Mouse (Mus musculus) mature B cell (primary cell): ENCODE measurements around the gene Ip6k1.
"Not testable (repeated sequence)": the region's sequence is repeated elsewhere in the genome, so short reads cannot be mapped to it uniquely, and the experiment has no call there.

ENCODE experiments used
- in situ Hi-C: fragments of 300-500 bp; cut with MboI; formaldehyde crosslinking; loops from 2 replicates; pipeline ENCODE4 v1.14.3; 2019

Ip6k1 gene

GRCm38 (mm10) chr9:107982681-107983346 lies 19.5 kb upstream of the Ip6k1 start, which contains the start of gene Gm20661:
Gene Gm20661 (plus strand): TSS chr9:107983058.
- in situ Hi-C loops, result no loop called here

GRCm38 (mm10) chr9:107983421-107983890 lies 18.8 kb upstream of the Ip6k1 start:
- in situ Hi-C loops, result no loop called here

GRCm38 (mm10) chr9:107984052-107984753 lies 18.1 kb upstream of the Ip6k1 start:
- in situ Hi-C loops, result no loop called here

- in situ Hi-C loops, result no loop called here
Observed at GRCm38 (mm10) chr9:107984754-107985055, 17.6 kb upstream of the Ip6k1 start.

GRCm38 (mm10) chr9:107985131-107986119 lies 16.9 kb upstream of the Ip6k1 start, which contains the start of gene Inka1:
Gene Inka1 (minus strand): TSS chr9:107985879.
- in situ Hi-C loops, result no loop called here

GRCm38 (mm10) chr9:107986376-107986775 lies 15.9 kb upstream of the Ip6k1 start:
- in situ Hi-C loops, result no loop called here

- in situ Hi-C loops, result no loop called here
Observed at GRCm38 (mm10) chr9:107987950-107988349, 14.4 kb upstream of the Ip6k1 start.

GRCm38 (mm10) chr9:107992197-107992596 lies 10.1 kb upstream of the Ip6k1 start, which contains the start of gene Cdhr4:
Gene Cdhr4 (plus strand): TSS chr9:107992497.
- in situ Hi-C loops, result no loop called here

- in situ Hi-C loops, result no loop called here
Observed at GRCm38 (mm10) chr9:107993013-107993412, 9.3 kb upstream of the Ip6k1 start.

- in situ Hi-C loops, result no loop called here
Observed at GRCm38 (mm10) chr9:107994464-107994863, 7.8 kb upstream of the Ip6k1 start.

GRCm38 (mm10) chr9:107995513-107995912 lies 6.8 kb upstream of the Ip6k1 start:
- in situ Hi-C loops, result no loop called here

- in situ Hi-C loops, result no loop called here
Observed at GRCm38 (mm10) chr9:107996049-107996448, 6.3 kb upstream of the Ip6k1 start, which contains the start of gene Gm20662. Gene Gm20662 (plus strand): TSS chr9:107996349.

GRCm38 (mm10) chr9:108002778-108003530 lies 653 bp downstream of the Ip6k1 start:
- in situ Hi-C loops, result no loop called here

GRCm38 (mm10) chr9:108003531-108003890 lies 1.2 kb downstream of the Ip6k1 start:
- in situ Hi-C loops, result no loop called here

GRCm38 (mm10) chr9:108008041-108008440 lies 5.7 kb downstream of the Ip6k1 start:
- in situ Hi-C loops, result no loop called here

- in situ Hi-C loops, result no loop called here
Observed at GRCm38 (mm10) chr9:108010385-108010784, 8.1 kb downstream of the Ip6k1 start.

GRCm38 (mm10) chr9:108013577-108013976 lies 11.3 kb downstream of the Ip6k1 start:
- in situ Hi-C loops, result not testable (repeated sequence)

GRCm38 (mm10) chr9:108017127-108017526 lies 14.8 kb downstream of the Ip6k1 start:
- in situ Hi-C loops, result no loop called here

GRCm38 (mm10) chr9:108020741-108021140 lies 18.4 kb downstream of the Ip6k1 start:
- in situ Hi-C loops, result no loop called here

GRCm38 (mm10) chr9:108023216-108023615 lies 20.9 kb downstream of the Ip6k1 start:
- in situ Hi-C loops, result no loop called here

GRCm38 (mm10) chr9:108026584-108026983 lies 24.3 kb downstream of the Ip6k1 start:
- in situ Hi-C loops, result no loop called here
